Mouse (Mus musculus) heart, adult 2 months (tissue): ENCODE measurements at regions not wholly inside any gene's neighbourhood (a gene's known extent, or its start where the extent isn't known, plus 50 kb on each side); places are given as distances from the start of the nearest gene placed in this dataset.

Experiments used
- CTCF ChIP-seq: fragments of 200-600 bp; IDR thresholded peaks from 2 replicates; pipeline ENCODE4 v1.8.1; 2022; ENCODE audit warnings: antibody characterized with exemption, mild to moderate bottlenecking, moderate library complexity
- POLR2A ChIP-seq: fragments of 200-500 bp; IDR thresholded peaks from 2 replicates; pipeline ENCODE4 v1.6.1; 2011; ENCODE audit warnings: mild to moderate bottlenecking, low read depth, low read length, control low read depth; ENCODE audit not compliant: insufficient read depth

GRCm38 (mm10) chr16:74984207-74984606 is 572.6 kb upstream of the Robo2 start:
- TF ChIP-seq POLR2A: no peak
- TF ChIP-seq CTCF: no peak
